Mouse (Mus musculus) forebrain, postnatal 0 days (tissue): ENCODE data around the gene Dock1. TPM values are rescaled to one million over a fixed set of nuclear protein-coding genes. Genes with fewer than 3 reads are reported as not detected.

ENCODE experiments used
- ATAC-seq: fragments of 200-750 bp; cut with Nextera tagmentation; 2 replicates; pipeline ENCODE4 v1.8.0; 2017; ENCODE audit warnings: mild to moderate bottlenecking, moderate library complexity
- DNase-seq: peaks from one replicate; pipeline ENCODE4 v3.0.0-alpha.2; 2015
- H3K27ac ChIP-seq: fragments of 300-500 bp; sonication (generic); 2 replicates; pipeline ENCODE4 v1.5.1; 2014; ENCODE audit warnings: low read depth, mild to moderate bottlenecking, antibody characterized with exemption, low read length, moderate library complexity, mixed read lengths
- H3K27me3 ChIP-seq: fragments of 300-500 bp; sonication (generic); 2 replicates; pipeline ENCODE4 v1.6.1; 2014; ENCODE audit warnings: mild to moderate bottlenecking, low read length, mixed read lengths; ENCODE audit not compliant: insufficient read depth
- H3K36me3 ChIP-seq: fragments of 300-500 bp; sonication (generic); 2 replicates; pipeline ENCODE4 v1.6.1; 2014; ENCODE audit warnings: mild to moderate bottlenecking, moderate library complexity; ENCODE audit not compliant: insufficient read depth
- H3K4me1 ChIP-seq: fragments of 300-500 bp; sonication (generic); 2 replicates; pipeline ENCODE4 v1.6.1; 2014; ENCODE audit warnings: antibody characterized with exemption; ENCODE audit not compliant: insufficient read depth
- H3K4me2 ChIP-seq: fragments of 300-500 bp; sonication (generic); 2 replicates; pipeline ENCODE4 v1.6.1; 2014; ENCODE audit warnings: low read depth, mild to moderate bottlenecking, moderate library complexity
- H3K4me3 ChIP-seq: fragments of 300-500 bp; sonication (generic); 2 replicates; pipeline ENCODE4 v1.5.1; 2014; ENCODE audit warnings: low read depth, low read length, mixed read lengths
- H3K9ac ChIP-seq: fragments of 300-500 bp; sonication (generic); 2 replicates; pipeline ENCODE4 v1.6.1; 2014; ENCODE audit warnings: mild to moderate bottlenecking
- H3K9me3 ChIP-seq: fragments of 300-500 bp; sonication (generic); 2 replicates; pipeline ENCODE4 v1.6.1; 2016; ENCODE audit warnings: low read length
- CTCF ChIP-seq: sonication (generic); IDR thresholded peaks from 2 replicates; pipeline ENCODE4 v1.5.1; 2016; ENCODE audit warnings: antibody characterized with exemption, control low read depth, low read depth
- WGBS: fragments of 180-500 bp; shearing (Covaris S2); extraction: QIAGEN DNeasy Blood & Tissue Kit; methylation state at CpG from one replicate; pipeline ENCODE4 v1.1.7; 2014; 5-methylcytosine and 5-hydroxymethylcytosine counted together
- polyA plus RNA-seq: library from polyadenylated mRNA; unstranded; fragments of >200 nt; fragmentation: Nextera tagmentation; extraction: Ambion mirVana; gene quantifications from 2 replicates; pipeline ENCODE4 v1.2.1, GENCODE M21; 2015
- total RNA-seq: library from RNA; depleted of rRNA; stranded (reverse); fragments of >200 nt; gene quantifications from 2 replicates; pipeline ENCODE4 v1.2.3, GENCODE M21; 2014

The Dock1 gene
- total and polyA plus RNA-seq, 2 experiments from 2014 or later: 5.5 to 12.6 TPM

DNA sequence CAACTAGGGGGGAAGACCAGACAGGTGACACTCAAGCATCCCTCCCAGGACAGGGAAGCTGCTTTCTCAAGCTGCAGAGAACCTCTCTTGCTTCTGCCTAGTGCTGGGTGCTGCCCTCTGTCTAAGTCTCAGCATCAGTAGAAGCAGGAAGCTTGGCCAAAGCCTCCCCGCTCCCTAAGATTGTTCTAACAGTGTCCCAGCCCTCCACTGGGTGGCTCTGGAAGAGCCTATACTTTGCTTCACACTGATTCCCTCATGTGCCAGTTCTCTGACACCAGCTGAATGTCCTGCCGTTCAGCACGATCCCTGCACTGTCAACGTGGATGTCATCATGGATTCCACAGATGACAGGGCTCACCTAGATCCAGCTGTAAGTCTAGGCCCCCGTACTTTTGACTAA is 324.5 kb downstream of the Dock1 start:
- H3K9me3 ChIP-seq: no peaks in the 10 kb centered on the region
- no peaks in the 10 kb centered on the region for H3K4me1 ChIP-seq
- no peak overlapping the region for H3K9ac ChIP-seq
- TF ChIP-seq CTCF: peak; percentile 21; the same call in 1 of the 2 replicates
- ATAC-seq (no peak), DNase-seq (no peak)
- no peak overlapping the region for H3K4me2 ChIP-seq
- no peak overlapping the region for H3K27ac ChIP-seq
- no peak overlapping the region for H3K4me3 ChIP-seq
- H3K27me3 ChIP-seq: no peaks in the 10 kb centered on the region
- 83% methylated on average over 5 of the region's 5 CpGs for whole genome bisulfite sequencing
- H3K36me3 ChIP-seq: no peaks in the 10 kb centered on the region

DNA sequence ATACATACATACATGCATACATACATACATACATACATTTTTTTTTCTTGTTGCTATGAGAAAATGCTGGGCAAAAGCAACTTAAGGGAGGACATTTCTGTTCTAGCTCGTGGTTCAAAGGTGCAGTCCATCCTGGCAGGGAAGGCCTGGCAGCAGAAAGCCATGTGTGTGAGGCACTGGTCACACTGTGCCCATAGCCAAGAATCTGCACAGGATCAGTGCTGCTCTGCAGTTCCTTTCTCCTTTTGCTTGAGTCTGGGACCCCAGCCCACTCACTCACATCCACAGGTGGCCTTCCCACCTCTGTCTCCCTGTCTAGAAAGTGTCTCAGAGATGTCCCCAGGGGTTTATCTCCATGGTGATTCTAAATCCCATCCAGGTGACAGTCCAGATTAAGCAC is 331.8 kb downstream of the Dock1 start:
- no peak overlapping the region for H3K9ac ChIP-seq
- H3K36me3 ChIP-seq: no peaks in the 10 kb centered on the region
- H3K9me3 ChIP-seq: no peaks in the 10 kb centered on the region
- TF ChIP-seq CTCF: no peak
- no peaks in the 10 kb centered on the region for H3K27me3 ChIP-seq
- no peak for DNase-seq
- no peak overlapping the region for H3K4me3 ChIP-seq
- H3K4me2 ChIP-seq: no peak overlapping the region
- no peak for ATAC-seq
- H3K4me1 ChIP-seq: no peaks in the 10 kb centered on the region
- WGBS: 87% methylated on average over 1 of the region's 1 CpGs
- H3K27ac ChIP-seq: no peak overlapping the region

DNA sequence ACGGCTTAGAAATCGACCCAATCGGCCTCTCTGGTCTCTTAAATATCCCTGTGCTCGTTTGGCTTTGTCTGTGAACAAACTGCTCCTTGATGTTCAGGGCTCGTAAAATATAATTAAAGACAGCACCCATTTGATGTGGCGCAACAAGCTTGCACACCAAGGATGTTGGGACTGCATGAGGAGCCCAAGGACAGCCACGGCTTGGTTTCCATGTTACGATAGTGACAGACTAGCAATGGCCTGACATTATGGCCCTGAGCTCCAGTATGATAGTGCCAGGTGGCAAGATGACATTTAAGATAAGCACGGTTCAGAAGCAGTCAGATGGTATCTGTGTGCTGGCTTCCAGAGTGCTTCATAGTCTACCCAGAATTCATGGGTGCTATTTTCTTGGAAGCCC is 332.4 kb downstream of the Dock1 start:
- Histone ChIP-seq H3K4me1 (no peaks in the 10 kb centered on the region), H3K36me3 (no peaks in the 10 kb centered on the region), H3K9ac (no peak overlapping the region), H3K4me2 (no peak overlapping the region), H3K4me3 (no peak overlapping the region), H3K27ac (no peak overlapping the region), H3K9me3 (no peaks in the 10 kb centered on the region), H3K27me3 (no peaks in the 10 kb centered on the region)
- WGBS: 64% methylated on average over 9 of the region's 9 CpGs
- DNase-seq: no peak
- ATAC-seq: no peak
- no peak for TF ChIP-seq CTCF

DNA sequence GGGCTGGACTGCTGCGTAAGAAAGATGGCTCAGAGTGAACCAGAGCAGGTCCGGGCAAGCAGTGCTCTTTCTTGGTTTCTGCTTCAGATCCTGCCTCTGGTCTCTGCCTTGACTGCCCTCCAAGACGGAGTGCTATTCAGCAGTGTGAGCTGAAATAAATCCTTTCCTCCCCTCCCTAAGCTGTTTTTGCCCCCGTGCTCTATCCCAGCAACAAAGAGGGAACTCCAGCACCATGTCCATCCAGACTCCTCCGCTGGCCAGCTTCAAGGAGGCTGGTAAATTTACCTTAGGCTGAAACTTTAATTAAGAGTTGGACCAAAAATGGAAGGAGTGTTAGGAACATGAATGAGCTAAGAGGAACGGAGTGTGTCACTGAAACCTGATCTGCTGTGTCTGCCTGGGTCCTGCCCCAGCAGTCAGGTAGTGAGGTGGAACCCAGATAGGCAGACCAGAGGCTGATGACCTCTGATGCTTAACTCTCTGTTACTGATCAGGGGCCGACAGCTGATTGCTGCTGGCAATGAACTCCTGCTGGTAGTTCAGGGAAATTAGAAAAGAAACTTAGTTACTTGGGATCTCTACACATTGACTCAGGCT is 335.6 kb downstream of the Dock1 start:
- TF ChIP-seq CTCF: no peak
- 65% methylated on average over 7 of the region's 7 CpGs for WGBS
- Histone ChIP-seq H3K27ac (no peak overlapping the region), H3K9me3 (no peaks in the 10 kb centered on the region), H3K4me3 (no peak overlapping the region), H3K9ac (no peak overlapping the region), H3K36me3 (no peaks in the 10 kb centered on the region), H3K4me1 (no peaks in the 10 kb centered on the region), H3K4me2 (no peak overlapping the region), H3K27me3 (no peaks in the 10 kb centered on the region)
- no peak for ATAC-seq
- DNase-seq: no peak

DNA sequence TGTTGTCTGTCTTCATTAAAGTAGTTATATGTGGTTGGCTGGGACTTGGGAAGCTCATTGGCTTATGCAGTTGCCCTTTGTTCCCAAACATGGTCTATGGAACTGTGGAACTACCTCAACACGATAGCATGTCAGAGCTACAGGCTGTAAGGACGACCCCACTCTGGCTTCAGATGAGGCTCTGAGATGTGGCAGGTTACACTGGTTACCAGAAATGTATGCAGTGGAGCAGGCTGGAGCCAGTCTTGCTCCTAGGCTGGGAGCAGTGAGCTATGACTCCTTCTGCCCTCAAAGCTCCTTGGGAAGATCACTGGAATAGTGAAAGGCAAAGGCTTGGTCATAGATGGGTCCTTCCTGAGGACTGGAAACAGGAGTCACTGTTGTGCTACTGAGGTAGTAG is 337.6 kb downstream of the Dock1 start:
- DNase-seq: no peak
- TF ChIP-seq CTCF: no peak
- H3K4me1 ChIP-seq: no peaks in the 10 kb centered on the region
- H3K27me3 ChIP-seq: no peaks in the 10 kb centered on the region
- 86% methylated on average over 2 of the region's 2 CpGs for WGBS
- H3K9ac ChIP-seq: no peak overlapping the region
- H3K4me2 ChIP-seq: no peak overlapping the region
- H3K36me3 ChIP-seq: no peaks in the 10 kb centered on the region
- no peak for ATAC-seq
- H3K9me3 ChIP-seq: no peaks in the 10 kb centered on the region
- H3K27ac ChIP-seq: no peak overlapping the region
- no peak overlapping the region for H3K4me3 ChIP-seq

DNA sequence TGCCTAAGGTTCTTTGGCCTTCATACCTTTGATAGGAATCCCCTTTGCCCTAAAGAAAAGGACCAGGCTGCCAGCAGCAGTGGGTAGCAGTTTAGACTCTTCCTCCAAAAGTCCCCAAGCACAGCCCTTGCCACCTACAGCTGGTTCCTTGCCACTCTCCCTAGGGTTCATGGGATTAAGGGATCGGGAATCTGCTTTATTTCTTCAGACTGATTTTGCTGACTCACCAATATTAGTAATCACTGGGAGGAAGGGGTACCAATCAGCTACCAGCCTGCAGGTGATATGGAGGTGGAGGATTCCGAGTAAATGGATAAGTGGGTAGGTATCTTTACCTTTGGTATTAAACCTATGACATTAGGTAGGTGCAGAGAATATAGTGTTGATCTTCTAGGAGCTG is 340.5 kb downstream of the Dock1 start:
- ATAC-seq (no peak), DNase-seq (no peak)
- TF ChIP-seq CTCF: no peak
- WGBS: 95% methylated on average over 2 of the region's 2 CpGs
- no peak overlapping the region for H3K27ac ChIP-seq
- no peak overlapping the region for H3K9ac ChIP-seq
- no peak overlapping the region for H3K4me3 ChIP-seq
- H3K4me2 ChIP-seq: no peak overlapping the region
- H3K27me3 ChIP-seq: no peaks in the 10 kb centered on the region
- no peaks in the 10 kb centered on the region for H3K4me1 ChIP-seq
- no peaks in the 10 kb centered on the region for H3K9me3 ChIP-seq
- no peaks in the 10 kb centered on the region for H3K36me3 ChIP-seq

DNA sequence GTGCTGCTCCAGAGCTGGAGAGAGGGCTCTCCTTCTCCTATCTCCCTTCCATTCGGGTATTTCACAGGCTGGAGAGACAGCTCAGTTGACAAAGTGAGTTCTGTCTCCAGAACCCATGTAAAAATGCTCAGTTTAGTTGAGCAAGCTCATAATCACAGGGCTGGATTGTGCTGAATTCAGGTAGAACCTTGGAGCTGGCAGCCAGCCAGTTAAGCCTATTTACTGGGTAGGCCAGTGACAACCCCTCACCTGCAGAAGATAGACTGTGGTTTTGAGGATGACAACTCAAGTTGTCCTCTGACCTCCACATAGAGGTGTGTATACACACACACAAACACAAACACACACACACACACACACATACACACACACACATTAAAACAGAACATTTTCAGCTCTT is 347.1 kb downstream of the Dock1 start:
- Histone ChIP-seq H3K9me3 (no peaks in the 10 kb centered on the region), H3K27me3 (no peaks in the 10 kb centered on the region), H3K27ac (no peak overlapping the region), H3K4me1 (no peaks in the 10 kb centered on the region), H3K4me3 (no peak overlapping the region), H3K36me3 (no peaks in the 10 kb centered on the region), H3K9ac (no peak overlapping the region), H3K4me2 (no peak overlapping the region)
- TF ChIP-seq CTCF: no peak
- 92% methylated on average over 1 of the region's 1 CpGs for WGBS
- no peak for ATAC-seq
- no peak for DNase-seq
